Mouse (Mus musculus) limb, embryonic 11.5 days (tissue): ENCODE measurements around the gene 1700030J22Rik. TPM values are rescaled to one million over a fixed set of nuclear protein-coding genes. Genes with fewer than 3 reads are reported as not detected.
A peak's percentile ranks its signal among the peaks of the same experiment; 100 is the strongest.

Experiments
- ATAC-seq: fragments of 200-750 bp; cut with Nextera tagmentation; 2 replicates; pipeline ENCODE4 v1.8.0; 2017; ENCODE audit warnings: low read depth; ENCODE audit not compliant: insufficient number of reproducible peaks, low FRiP score, low TSS enrichment
- DNase-seq: peaks from one replicate; pipeline ENCODE4 v3.0.0-alpha.2; 2015; ENCODE audit warnings: low spot score
- H3K27ac ChIP-seq: fragments of 300-500 bp; sonication (generic); replicated peaks from 2 replicates; pipeline ENCODE4 v1.5.1; 2014; ENCODE audit warnings: low read depth, mild to moderate bottlenecking, low read length
- H3K27me3 ChIP-seq: fragments of 300-500 bp; sonication (generic); 2 replicates; pipeline ENCODE4 v1.6.1; 2014; ENCODE audit warnings: mild to moderate bottlenecking, low read length, mixed read lengths; ENCODE audit not compliant: control insufficient read depth, insufficient read depth
- H3K36me3 ChIP-seq: fragments of 300-500 bp; sonication (generic); 2 replicates; pipeline ENCODE4 v1.6.1; 2014; ENCODE audit warnings: mild to moderate bottlenecking, low read length, moderate library complexity, mixed read lengths; ENCODE audit not compliant: control insufficient read depth, insufficient read depth
- H3K4me1 ChIP-seq: fragments of 300-500 bp; sonication (generic); 2 replicates; pipeline ENCODE4 v1.6.1; 2014; ENCODE audit warnings: low read length, mixed read lengths; ENCODE audit not compliant: control insufficient read depth, insufficient read depth
- H3K4me2 ChIP-seq: fragments of 300-500 bp; sonication (generic); 2 replicates; pipeline ENCODE4 v1.6.1; 2014; ENCODE audit warnings: low read depth, mild to moderate bottlenecking, moderate library complexity; ENCODE audit not compliant: severe bottlenecking
- H3K4me3 ChIP-seq: fragments of 300-500 bp; sonication (generic); 2 replicates; pipeline ENCODE4 v1.5.1; 2014; ENCODE audit warnings: low read depth, low read length
- H3K9ac ChIP-seq: fragments of 300-500 bp; sonication (generic); 2 replicates; pipeline ENCODE4 v1.6.1; 2014; ENCODE audit warnings: mild to moderate bottlenecking, low read length
- H3K9me3 ChIP-seq: fragments of 300-500 bp; sonication (generic); 2 replicates; pipeline ENCODE4 v1.6.1; 2016; ENCODE audit warnings: low read length; ENCODE audit not compliant: control insufficient read depth
- WGBS: fragments of 180-500 bp; shearing (Covaris S2); extraction: QIAGEN DNeasy Blood & Tissue Kit; methylation state at CpG from one replicate; pipeline ENCODE4 v1.1.7; 2014; 5-methylcytosine and 5-hydroxymethylcytosine counted together
- polyA plus RNA-seq: library from polyadenylated mRNA; unstranded; fragments of >200 nt; fragmentation: Nextera tagmentation; extraction: Ambion mirVana; gene quantifications from 2 replicates; pipeline ENCODE4 v1.2.1, GENCODE M21; 2014

1700030J22Rik gene
- polyA plus RNA-seq, 1 experiment from 2014 or later, result 2.1 TPM

- H3K36me3 ChIP-seq, result peaks cover 5% of the 10 kb centered on the region; the same call in 1 of the 2 replicates
- WGBS, result 81% methylated on average over 9 of the region's 9 CpGs
- no peaks in the 10 kb centered on the region for H3K9me3 ChIP-seq
- ATAC-seq (no peak), DNase-seq (peak; percentile 61)
- H3K27ac ChIP-seq, result no peak overlapping the region
- H3K27me3 ChIP-seq, result no peaks in the 10 kb centered on the region
- H3K4me3 ChIP-seq, result no peak overlapping the region
- H3K4me2 ChIP-seq, result no peak overlapping the region
- no peak overlapping the region for H3K9ac ChIP-seq
- no peaks in the 10 kb centered on the region for H3K4me1 ChIP-seq
Observed at GRCm38 (mm10) chr8:116927880-116928279, 50.9 kb downstream of the 1700030J22Rik start.

- Histone ChIP-seq H3K4me3 (no peak overlapping the region), H3K9ac (no peak overlapping the region), H3K9me3 (no peaks in the 10 kb centered on the region), H3K27me3 (no peaks in the 10 kb centered on the region), H3K27ac (no peak overlapping the region), H3K36me3 (peaks cover 2% of the 10 kb centered on the region; the same call in 1 of the 2 replicates), H3K4me1 (peaks cover 4% of the 10 kb centered on the region), H3K4me2 (no peak overlapping the region)
- no peak for DNase-seq
- 94% methylated on average over 8 of the region's 8 CpGs for WGBS
- ATAC-seq, result no peak
Observed at GRCm38 (mm10) chr8:116923526-116923925, 55.2 kb downstream of the 1700030J22Rik start.

- Histone ChIP-seq H3K4me2 (peak overlapping the region; percentile 81), H3K27ac (no peak overlapping the region), H3K4me1 (peaks cover 4% of the 10 kb centered on the region), H3K9me3 (no peaks in the 10 kb centered on the region), H3K9ac (peak overlapping the region; percentile 76), H3K4me3 (peak overlapping the region; percentile 81), H3K36me3 (peaks cover 2% of the 10 kb centered on the region; the same call in 1 of the 2 replicates), H3K27me3 (no peaks in the 10 kb centered on the region)
- DNase-seq (no peak), ATAC-seq (no peak)
- 32% methylated on average over 17 of the region's 17 CpGs for WGBS
Observed at GRCm38 (mm10) chr8:116922060-116922757, 56.5 kb downstream of the 1700030J22Rik start.

- under 1% methylated on average over 57 of the region's 57 CpGs for WGBS
- DNase-seq, result peak; percentile 95
- Histone ChIP-seq H3K27ac (peak within 1 kb of the TSS; percentile 32; the same call in 1 of the 2 replicates), H3K4me3 (peak within 1 kb of the TSS; percentile 81), H3K4me2 (peak within 1 kb of the TSS; percentile 81), H3K9ac (peak within 1 kb of the TSS; percentile 76), H3K36me3 (no peaks in the 10 kb centered on the region), H3K4me1 (peaks cover 4% of the 10 kb centered on the region), H3K9me3 (no peaks in the 10 kb centered on the region), H3K27me3 (no peaks in the 10 kb centered on the region)
- peak; percentile 94 for ATAC-seq
Observed at GRCm38 (mm10) chr8:116921337-116922059, 57.3 kb downstream of the 1700030J22Rik start, which contains the start of the genes Cmc2 and Cenpn. TSS of gene Cmc2 (minus strand) at chr8:116921455. TSS of gene Cenpn (plus strand) at chr8:116921730.

GRCm38 (mm10) chr8:116921005-116921336 is 57.8 kb downstream of the 1700030J22Rik start:
- no peak; the same call in 1 of the 2 replicates for ATAC-seq
- H3K4me2 ChIP-seq, result peak overlapping the region; percentile 81
- no peak for DNase-seq

More at GRCm38 (mm10) chr8:116921005-116921336, 57.8 kb downstream of the 1700030J22Rik start:
- no peaks in the 10 kb centered on the region for H3K9me3 ChIP-seq
- WGBS, result under 1% methylated on average over 22 of the region's 22 CpGs
- peaks cover 4% of the 10 kb centered on the region for H3K4me1 ChIP-seq
- peak overlapping the region; percentile 81 for H3K4me3 ChIP-seq
- H3K27ac ChIP-seq, result no peak overlapping the region
- peak overlapping the region; percentile 76 for H3K9ac ChIP-seq
- no peaks in the 10 kb centered on the region for H3K36me3 ChIP-seq
- H3K27me3 ChIP-seq, result no peaks in the 10 kb centered on the region

Other genes with a start within 250 kb of the 1700030J22Rik start
- gene Cdyl2, start 246.0 kb downstream of the 1700030J22Rik start, polyA plus RNA-seq, result 6.3 and 6.4 TPM in 2 replicates
- gene Cmc2, start 57.5 kb downstream of the 1700030J22Rik start, polyA plus RNA-seq, result 74.2 and 82.7 TPM in 2 replicates
- gene Cenpn, start 57.2 kb downstream of the 1700030J22Rik start, polyA plus RNA-seq, result 53.8 and 60.0 TPM in 2 replicates
- gene Atmin, start 35.6 kb downstream of the 1700030J22Rik start, polyA plus RNA-seq, result 13.4 and 14.8 TPM in 2 replicates
- 165 and 172 TPM in 2 replicates for gene Gcsh, start 14.6 kb upstream of the 1700030J22Rik start, polyA plus RNA-seq
- gene Pkd1l2, start 103.5 kb upstream of the 1700030J22Rik start, polyA plus RNA-seq, result not detected in 2 replicates
- gene Bco1, start 116.9 kb upstream of the 1700030J22Rik start, polyA plus RNA-seq, result not detected in 2 replicates
- 2.4 and 2.8 TPM in 2 replicates for gene Gan, start 179.2 kb upstream of the 1700030J22Rik start, polyA plus RNA-seq